Mouse (Mus musculus) cerebellum, adult 8-10 months (tissue): ENCODE data around the gene Tmem144.

Experiments used
- DNase-seq: peaks from one replicate; pipeline ENCODE4 v3.0.0; 2022

Tmem144 gene

GRCm38 (mm10) chr3:79858221-79858620 lies 5.6 kb upstream of the Tmem144 start:
- DNase-seq = no peak

- no peak for DNase-seq
Measured at GRCm38 (mm10) chr3:79857780-79858179, 5.2 kb upstream of the Tmem144 start.

- DNase-seq = no peak
Measured at GRCm38 (mm10) chr3:79852108-79852507, 465 bp downstream of the Tmem144 start.

- no peak for DNase-seq
Measured at GRCm38 (mm10) chr3:79850656-79851055, 1.9 kb downstream of the Tmem144 start.

- no peak for DNase-seq
Measured at GRCm38 (mm10) chr3:79849621-79850020, 3.0 kb downstream of the Tmem144 start.

- DNase-seq = no peak
Measured at GRCm38 (mm10) chr3:79848841-79849240, 3.7 kb downstream of the Tmem144 start.

- DNase-seq = no peak
Measured at GRCm38 (mm10) chr3:79846633-79847032, 5.9 kb downstream of the Tmem144 start.

GRCm38 (mm10) chr3:79843999-79844398 lies 8.6 kb downstream of the Tmem144 start:
- no peak for DNase-seq

- DNase-seq = peak; percentile 56
Measured at GRCm38 (mm10) chr3:79842616-79843016, 10.0 kb downstream of the Tmem144 start.

GRCm38 (mm10) chr3:79842165-79842564 lies 10.4 kb downstream of the Tmem144 start:
- no peak for DNase-seq

- DNase-seq = no peak
Measured at GRCm38 (mm10) chr3:79841475-79841874, 11.1 kb downstream of the Tmem144 start.

GRCm38 (mm10) chr3:79838751-79839150 lies 13.8 kb downstream of the Tmem144 start:
- no peak for DNase-seq

- no peak for DNase-seq
Measured at GRCm38 (mm10) chr3:79829289-79829688, 23.3 kb downstream of the Tmem144 start.

- no peak for DNase-seq
Measured at GRCm38 (mm10) chr3:79825067-79825780, 27.3 kb downstream of the Tmem144 start.

GRCm38 (mm10) chr3:79823176-79823575 lies 29.4 kb downstream of the Tmem144 start:
- DNase-seq = peak; percentile 88

- peak; percentile 68 for DNase-seq
Measured at GRCm38 (mm10) chr3:79821131-79821530, 31.4 kb downstream of the Tmem144 start.

GRCm38 (mm10) chr3:79818202-79818995 lies 34.2 kb downstream of the Tmem144 start:
- DNase-seq = no peak

- no peak for DNase-seq
Measured at GRCm38 (mm10) chr3:79816229-79816628, 36.3 kb downstream of the Tmem144 start.

GRCm38 (mm10) chr3:79813814-79814490 lies 38.6 kb downstream of the Tmem144 start:
- DNase-seq = peak; percentile 81

- DNase-seq = no peak
Measured at GRCm38 (mm10) chr3:79812042-79812441, 40.5 kb downstream of the Tmem144 start.

- no peak for DNase-seq
Measured at GRCm38 (mm10) chr3:79811632-79812031, 40.9 kb downstream of the Tmem144 start.

- DNase-seq = no peak
Measured at GRCm38 (mm10) chr3:79810563-79810962, 42.0 kb downstream of the Tmem144 start.

- DNase-seq = peak; percentile 58
Measured at GRCm38 (mm10) chr3:79809180-79809567, 43.4 kb downstream of the Tmem144 start.
